Mouse (Mus musculus): Measurements from ENCODE around the gene Car12.

Car12 gene

GRCm38 (mm10) chr9:66787821-66788220, 74.3 kb downstream of the Car12 start:
- DNase-seq = peak; percentile 73

- peak; percentile 27 for DNase-seq
These were observed 81.4 kb downstream of the Car12 start for GRCm38 (mm10) chr9:66794629-66795463.

- DNase-seq = peak; percentile 98
These were observed 82.2 kb downstream of the Car12 start, which contains the start of gene Aph1b for GRCm38 (mm10) chr9:66795464-66796324. Aph1b (minus strand) TSS chr9:66795490.

- DNase-seq = no peak
These were observed 83.3 kb downstream of the Car12 start, which contains the start of gene Gm10647 for GRCm38 (mm10) chr9:66796739-66797138. Gm10647 (plus strand) TSS chr9:66797039.

GRCm38 (mm10) chr9:66801947-66802346, 88.5 kb downstream of the Car12 start:
- no peak for DNase-seq

- peak; percentile 58 for DNase-seq
These were observed 92.5 kb downstream of the Car12 start for GRCm38 (mm10) chr9:66805951-66806350.

GRCm38 (mm10) chr9:66813392-66813791, 99.9 kb downstream of the Car12 start:
- no peak for DNase-seq
